Mouse (Mus musculus) CH12.LX (cell line): Measurements from ENCODE around the gene Hltf. TPM values are rescaled to one million over a fixed set of nuclear protein-coding genes. Genes with fewer than 3 reads are reported as not detected.

Experiments used
- DNase-seq: peaks from one replicate; pipeline ENCODE4 v3.0.0-alpha.2; 2013; ENCODE audit errors: extremely low read depth
- H3K27ac ChIP-seq: 2 replicates; pipeline ENCODE4 v1.5.1; 2012; ENCODE audit warnings: low read depth, mild to moderate bottlenecking, control low read depth, moderate library complexity; ENCODE audit not compliant: insufficient read depth
- H3K27me3 ChIP-seq: replicated peaks from 2 replicates; pipeline ENCODE3; 2012; ENCODE audit warnings: inconsistent platforms
- H3K36me3 ChIP-seq, 2 experiments: replicated peaks in 1 of 2; 2 replicates each; pipeline versions ENCODE3 to v1.6.1; 2012; ENCODE audit warnings: inconsistent platforms in 1 of 2, low read length in 1 of 2, mild to moderate bottlenecking in 1 of 2, mixed read lengths in 1 of 2, moderate library complexity in 1 of 2; ENCODE audit not compliant: control insufficient read depth in 1 of 2, insufficient read depth in 1 of 2
- H3K4me1 ChIP-seq, 2 experiments: 2 replicates each; pipeline ENCODE4 v1.6.1; 2012; ENCODE audit warnings: inconsistent platforms in 1 of 2, moderate library complexity in 1 of 2; ENCODE audit not compliant: insufficient read depth in 2 of 2, control insufficient read depth in 1 of 2
- H3K4me2 ChIP-seq: 2 replicates; pipeline ENCODE4 v1.6.1; 2012; ENCODE audit warnings: low read depth, mild to moderate bottlenecking, control low read depth; ENCODE audit not compliant: poor library complexity, insufficient read depth, severe bottlenecking
- H3K4me3 ChIP-seq, 3 experiments: fragments of 150-350 bp in 1 of 3; sonication (generic) in 1 of 3; replicated peaks in 1 of 3; 2 replicates each; pipeline versions ENCODE3 to v1.5.1; 2011 to 2012; ENCODE audit warnings: low read depth in 2 of 3, low read length in 2 of 3, mild to moderate bottlenecking in 2 of 3, moderate library complexity in 2 of 3, control low read depth in 1 of 3, improper control_type of control experiment in 1 of 3, inconsistent platforms in 1 of 3, mixed read lengths in 1 of 3; ENCODE audit not compliant: poor library complexity in 1 of 3
- H3K79me2 ChIP-seq: replicated peaks from 2 replicates; pipeline ENCODE4 v1.6.1; 2012; ENCODE audit warnings: mild to moderate bottlenecking, moderate library complexity; ENCODE audit not compliant: control insufficient read depth, poor library complexity, insufficient read depth, severe bottlenecking; ENCODE audit errors: extremely low read depth
- H3K9ac ChIP-seq: 2 replicates; pipeline ENCODE4 v1.6.1; 2012; ENCODE audit warnings: low read depth, mild to moderate bottlenecking, control low read depth, moderate library complexity; ENCODE audit not compliant: insufficient read depth
- H3K9me3 ChIP-seq: replicated peaks from 2 replicates; pipeline ENCODE3; 2012; ENCODE audit warnings: low read length, inconsistent platforms, mixed read lengths
- BHLHE40 ChIP-seq: IDR thresholded peaks from 2 replicates; pipeline ENCODE4 v1.6.1; 2011; ENCODE audit warnings: mild to moderate bottlenecking, low read depth, low read length, improper control_type of control experiment
- CTCF ChIP-seq, 2 experiments: IDR thresholded peaks in 1 of 2; conservative IDR thresholded peaks in 1 of 2; 2 replicates each; pipeline ENCODE4 v1.5.1; 2011 to 2012; ENCODE audit warnings: low read depth in 2 of 2, low read length in 2 of 2, improper control_type of control experiment in 1 of 2, inconsistent platforms in 1 of 2, mild to moderate bottlenecking in 1 of 2, moderate library complexity in 1 of 2
- E2F4 ChIP-seq: IDR thresholded peaks from 2 replicates; pipeline ENCODE4 v1.6.1; 2011; ENCODE audit warnings: low read depth, low read length, improper control_type of control experiment; ENCODE audit not compliant: insufficient replicate concordance
- EP300 ChIP-seq: IDR thresholded peaks from 2 replicates; pipeline ENCODE4 v1.6.1; 2011; ENCODE audit warnings: low read length, improper control_type of control experiment
- ETS1 ChIP-seq: conservative IDR thresholded peaks from 2 replicates; pipeline ENCODE4 v1.6.1; 2012; ENCODE audit warnings: low read depth, mild to moderate bottlenecking, inconsistent platforms, low read length, improper control_type of control experiment, moderate library complexity
- IRF4 ChIP-seq: IDR thresholded peaks from 2 replicates; pipeline ENCODE4 v1.6.1; 2014; ENCODE audit warnings: low read depth, mild to moderate bottlenecking, inconsistent platforms, low read length, improper control_type of control experiment
- JUN ChIP-seq: IDR thresholded peaks from 2 replicates; pipeline ENCODE4 v1.6.1; 2011; ENCODE audit warnings: low read depth, mild to moderate bottlenecking, low read length, improper control_type of control experiment, moderate library complexity; ENCODE audit not compliant: insufficient read depth
- JUND ChIP-seq: conservative IDR thresholded peaks from 2 replicates; pipeline ENCODE4 v1.6.1; 2011; ENCODE audit warnings: low read depth, low read length, improper control_type of control experiment
- MAZ ChIP-seq: IDR thresholded peaks from 2 replicates; pipeline ENCODE4 v1.6.1; 2012; ENCODE audit warnings: low read depth, mild to moderate bottlenecking, inconsistent platforms, low read length, improper control_type of control experiment, moderate library complexity
- MEF2A ChIP-seq: IDR thresholded peaks from 2 replicates; pipeline ENCODE4 v1.6.1; 2014; ENCODE audit warnings: low read depth, mild to moderate bottlenecking, inconsistent platforms, low read length, improper control_type of control experiment, borderline replicate concordance
- MYC ChIP-seq: IDR thresholded peaks from 2 replicates; pipeline ENCODE4 v1.6.1; 2011; ENCODE audit warnings: low read depth, mild to moderate bottlenecking, improper control_type of control experiment, low read length
- NELFE ChIP-seq: IDR thresholded peaks from 2 replicates; pipeline ENCODE4 v1.6.1; 2011; ENCODE audit warnings: low read depth, low read length, improper control_type of control experiment
- NRF1 ChIP-seq: IDR thresholded peaks from 2 replicates; pipeline ENCODE4 v1.6.1; 2014; ENCODE audit warnings: low read depth, mild to moderate bottlenecking, inconsistent platforms, low read length, improper control_type of control experiment, moderate library complexity
- PAX5 ChIP-seq: IDR thresholded peaks from 2 replicates; pipeline ENCODE4 v1.6.1; 2012; ENCODE audit warnings: low read length, inconsistent platforms, mixed read lengths
- POLR2A ChIP-seq: IDR thresholded peaks from 2 replicates; pipeline ENCODE4 v1.6.1; 2011; ENCODE audit warnings: low read depth, mild to moderate bottlenecking, improper control_type of control experiment, low read length
- POLR2AphosphoS2 ChIP-seq: IDR thresholded peaks from 2 replicates; pipeline ENCODE4 v1.6.1; 2011; ENCODE audit warnings: low read depth, low read length, improper control_type of control experiment
- RAD21 ChIP-seq: IDR thresholded peaks from 2 replicates; pipeline ENCODE4 v1.6.1; 2011; ENCODE audit warnings: low read depth, mild to moderate bottlenecking, low read length, improper control_type of control experiment, moderate library complexity
- SIN3A ChIP-seq: IDR thresholded peaks from 2 replicates; pipeline ENCODE4 v1.6.1; 2012; ENCODE audit warnings: low read length, improper control_type of control experiment, inconsistent platforms
- SMC3 ChIP-seq: IDR thresholded peaks from 2 replicates; pipeline ENCODE4 v1.6.1; 2011; ENCODE audit warnings: low read depth, low read length, improper control_type of control experiment
- USF1 ChIP-seq: IDR thresholded peaks from 2 replicates; pipeline ENCODE4 v1.6.1; 2014; ENCODE audit warnings: low read depth, mild to moderate bottlenecking, inconsistent platforms, low read length, improper control_type of control experiment
- ZC3H11A ChIP-seq: IDR thresholded peaks from 2 replicates; pipeline ENCODE4 v1.6.1; 2012; ENCODE audit warnings: low read depth, mild to moderate bottlenecking, inconsistent platforms, low read length, improper control_type of control experiment
- ZNF384 ChIP-seq: IDR thresholded peaks from 2 replicates; pipeline ENCODE4 v1.6.1; 2012; ENCODE audit warnings: low read depth, low read length, improper control_type of control experiment, inconsistent platforms
- dilution Hi-C: fragments of 300-500 bp; cut with MboI; formaldehyde crosslinking; loops from 2 replicates; pipeline ENCODE4 v1.14.3; 2020; ENCODE audit warnings: low sequenced_read_pairs; ENCODE audit not compliant: extremely low pct_unique_long_range_greater_than_20kb, extremely low pct_ligation_motif_present
- in situ Hi-C: fragments of 300-500 bp; cut with MboI; formaldehyde crosslinking; loops from 3 replicates; pipeline ENCODE4 v1.14.3; 2019; ENCODE audit warnings: low sequenced_read_pairs, low pct_ligation_motif_present, low pct_unique_long_range_greater_than_20kb, mixed read lengths
- polyA plus RNA-seq: library from polyadenylated mRNA; unstranded; fragments of >175 nt; gene quantifications from 2 replicates; pipeline ENCODE4 v1.2.1, GENCODE M21; 2012; ENCODE audit warnings: low read depth; ENCODE audit not compliant: insufficient read length
- total RNA-seq, 2 experiments: library from RNA; depleted of rRNA; stranded (reverse); fragments of 300-350 nt in 1 of 2; fragments of >200 nt in 1 of 2; gene quantifications; 2 replicates each; pipeline ENCODE4 v1.2.3; 2012 to 2014

Gene Hltf
- total and polyA plus RNA-seq, 3 experiments, result 18.9 to 37.1 (median 19.4) TPM

- TF ChIP-seq NELFE (no peak), POLR2AphosphoS2 (no peak), MAZ (no peak), E2F4 (no peak), PAX5 (no peak), EP300 (no peak)
- DNase-seq, result no peak
- H3K79me2 ChIP-seq, result no peaks in the 10 kb centered on the region
- no peak overlapping the region for H3K27ac ChIP-seq
- dilution Hi-C loops (no loop called here), in situ Hi-C loops (no loop called here)
- no peaks in the 10 kb centered on the region for H3K9me3 ChIP-seq
- H3K4me3 ChIP-seq, result no peak overlapping the region
- no peak overlapping the region for H3K4me2 ChIP-seq
- H3K36me3 ChIP-seq, result peaks cover 28 to 49% of the 10 kb centered on the region in 2 experiments
- no peaks in the 10 kb centered on the region for H3K4me1 ChIP-seq
- no peaks in the 10 kb centered on the region for H3K27me3 ChIP-seq
- no peak overlapping the region for H3K9ac ChIP-seq
Observed at GRCm38 (mm10) chr3:20103830-20104229, 46.2 kb downstream of the Hltf start.

GRCm38 (mm10) chr3:20104318-20104717 lies 46.7 kb downstream of the Hltf start:
- dilution Hi-C loops, result no loop called here
- H3K4me2 ChIP-seq, result no peak overlapping the region
- TF ChIP-seq JUND (no peak), SIN3A (no peak), IRF4 (no peak), CTCF (conservative IDR thresholded peaks at IDR 0.05 in 1 of 2, IDR thresholded peaks at IDR 0.05 in 1 of 2; ENCODE audit: low read depth in 2 of 2, low read length in 2 of 2) (no peak), MYC (no peak), ZNF384 (no peak), POLR2AphosphoS2 (no peak), E2F4 (no peak), ZC3H11A (no peak), ETS1 (no peak), SMC3 (no peak), NELFE (no peak), USF1 (no peak), BHLHE40 (no peak), RAD21 (no peak), MEF2A (no peak), NRF1 (no peak), POLR2A (no peak), JUN (no peak)
- no peaks in the 10 kb centered on the region for H3K79me2 ChIP-seq
- H3K9ac ChIP-seq, result no peak overlapping the region
- no peaks in the 10 kb centered on the region for H3K4me1 ChIP-seq
- no peak for DNase-seq
- H3K9me3 ChIP-seq, result no peaks in the 10 kb centered on the region
- in situ Hi-C loops, result no loop called here
- no peak overlapping the region for H3K27ac ChIP-seq
- H3K27me3 ChIP-seq, result no peaks in the 10 kb centered on the region
- peaks cover 28 to 54% of the 10 kb centered on the region in 2 experiments for H3K36me3 ChIP-seq
- no peak overlapping the region for H3K4me3 ChIP-seq
